Mouse (Mus musculus) frontal cortex, adult (tissue): ENCODE measurements around the gene Olfr1002.
"Not testable (repeated sequence)": the region's sequence is repeated elsewhere in the genome, so short reads cannot be mapped to it uniquely, and the experiment has no call there.

Source experiments
- ATAC-seq: cut with Nextera tagmentation; 2 replicates; pipeline ENCODE4 v1.9.2; 2017; ENCODE audit warnings: mild to moderate bottlenecking, moderate library complexity, mixed read lengths; ENCODE audit not compliant: low TSS enrichment

The Olfr1002 gene

DNA sequence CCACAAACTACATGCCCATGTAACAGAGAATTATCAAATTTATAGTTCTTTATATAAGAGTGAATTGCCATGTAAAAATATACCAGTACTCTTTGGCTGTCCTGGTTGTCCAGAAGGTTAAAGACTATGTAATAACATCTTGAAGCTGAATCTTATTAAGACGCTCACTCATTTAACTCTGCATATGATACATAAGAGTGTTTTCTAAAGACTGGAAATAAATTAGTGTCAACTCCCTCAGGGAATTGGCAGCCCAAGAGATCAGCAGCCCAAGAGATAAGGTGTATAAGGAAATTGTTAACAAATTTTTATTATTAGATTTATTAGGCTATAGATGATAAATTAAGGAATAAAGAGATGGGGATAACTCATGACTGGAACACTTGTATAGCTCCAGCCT lies at the start of gene Olfr1002:
Gene Olfr1002 (minus strand): TSS at position 101 of the 400 bp plus-strand sequence.
- no peak for ATAC-seq

DNA sequence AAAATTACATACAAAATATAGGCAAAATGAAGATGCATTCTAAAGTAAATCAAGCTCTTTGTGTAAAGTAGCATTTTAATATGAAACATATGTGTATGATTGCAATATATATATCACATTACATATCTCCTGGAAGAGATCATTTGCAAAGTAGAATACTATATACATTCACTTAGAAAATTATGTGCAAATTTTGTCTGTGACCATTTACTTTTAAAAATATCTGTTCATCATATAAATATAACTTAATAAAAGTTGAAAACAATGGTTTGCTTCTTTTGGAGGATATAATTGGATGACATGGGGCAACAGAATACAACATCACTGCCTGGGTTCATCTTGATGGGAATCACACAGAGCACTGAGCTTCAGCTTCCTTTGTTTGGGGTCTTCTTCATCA lies 38.6 kb upstream of the Olfr1002 start, which contains the start of gene Olfr1008:
Gene Olfr1008 (plus strand): TSS at position 301 of the 400 bp plus-strand sequence.
- no peak for ATAC-seq

- ATAC-seq = no peak
These were observed 28.2 kb upstream of the Olfr1002 start, which contains the start of gene Olfr1006 for GRCm38 (mm10) chr2:85678667-85679066. TSS of gene Olfr1006 (minus strand) at chr2:85678767.

GRCm38 (mm10) chr2:85664355-85664754 lies 13.9 kb upstream of the Olfr1002 start, which contains the start of gene Olfr154:
TSS of gene Olfr154 (minus strand) at chr2:85664455.
- not testable (repeated sequence) for ATAC-seq

GRCm38 (mm10) chr2:85611803-85612202 lies 38.7 kb downstream of the Olfr1002 start, which contains the start of gene Olfr1000:
TSS of gene Olfr1000 (minus strand) at chr2:85611903.
- no peak for ATAC-seq
